Mouse (Mus musculus) CH12.LX (cell line): ENCODE measurements around the gene Safb. TPM values are rescaled to one million over a fixed set of nuclear protein-coding genes. Genes with fewer than 3 reads are reported as not detected.
A peak's percentile ranks its signal among the peaks of the same experiment; 100 is the strongest.

Experiments
- DNase-seq: peaks from one replicate; pipeline ENCODE4 v3.0.0-alpha.2; 2013; ENCODE audit errors: extremely low read depth
- H3K27ac ChIP-seq: 2 replicates; pipeline ENCODE4 v1.5.1; 2012; ENCODE audit warnings: low read depth, mild to moderate bottlenecking, control low read depth, moderate library complexity; ENCODE audit not compliant: insufficient read depth
- H3K27me3 ChIP-seq: replicated peaks from 2 replicates; pipeline ENCODE3; 2012; ENCODE audit warnings: inconsistent platforms
- H3K36me3 ChIP-seq, 2 experiments: replicated peaks in 1 of 2; 2 replicates each; pipeline versions ENCODE3 to v1.6.1; 2012; ENCODE audit warnings: inconsistent platforms in 1 of 2, low read length in 1 of 2, mild to moderate bottlenecking in 1 of 2, mixed read lengths in 1 of 2, moderate library complexity in 1 of 2; ENCODE audit not compliant: control insufficient read depth in 1 of 2, insufficient read depth in 1 of 2
- H3K4me1 ChIP-seq, 2 experiments: 2 replicates each; pipeline ENCODE4 v1.6.1; 2012; ENCODE audit warnings: inconsistent platforms in 1 of 2, moderate library complexity in 1 of 2; ENCODE audit not compliant: insufficient read depth in 2 of 2, control insufficient read depth in 1 of 2
- H3K4me2 ChIP-seq: 2 replicates; pipeline ENCODE4 v1.6.1; 2012; ENCODE audit warnings: low read depth, mild to moderate bottlenecking, control low read depth; ENCODE audit not compliant: poor library complexity, insufficient read depth, severe bottlenecking
- H3K4me3 ChIP-seq, 3 experiments: fragments of 150-350 bp in 1 of 3; sonication (generic) in 1 of 3; replicated peaks in 1 of 3; 2 replicates each; pipeline versions ENCODE3 to v1.5.1; 2011 to 2012; ENCODE audit warnings: low read depth in 2 of 3, low read length in 2 of 3, mild to moderate bottlenecking in 2 of 3, moderate library complexity in 2 of 3, control low read depth in 1 of 3, improper control_type of control experiment in 1 of 3, inconsistent platforms in 1 of 3, mixed read lengths in 1 of 3; ENCODE audit not compliant: poor library complexity in 1 of 3
- H3K79me2 ChIP-seq: replicated peaks from 2 replicates; pipeline ENCODE4 v1.6.1; 2012; ENCODE audit warnings: mild to moderate bottlenecking, moderate library complexity; ENCODE audit not compliant: control insufficient read depth, poor library complexity, insufficient read depth, severe bottlenecking; ENCODE audit errors: extremely low read depth
- H3K9ac ChIP-seq: 2 replicates; pipeline ENCODE4 v1.6.1; 2012; ENCODE audit warnings: low read depth, mild to moderate bottlenecking, control low read depth, moderate library complexity; ENCODE audit not compliant: insufficient read depth
- H3K9me3 ChIP-seq: replicated peaks from 2 replicates; pipeline ENCODE3; 2012; ENCODE audit warnings: low read length, inconsistent platforms, mixed read lengths
- BHLHE40 ChIP-seq: IDR thresholded peaks from 2 replicates; pipeline ENCODE4 v1.6.1; 2011; ENCODE audit warnings: mild to moderate bottlenecking, low read depth, low read length, improper control_type of control experiment
- CHD1 ChIP-seq: IDR thresholded peaks from 2 replicates; pipeline ENCODE4 v1.6.1; 2012; ENCODE audit warnings: low read depth, low read length, improper control_type of control experiment, inconsistent platforms
- CHD2 ChIP-seq: IDR thresholded peaks from 2 replicates; pipeline ENCODE4 v1.6.1; 2011; ENCODE audit warnings: low read length, improper control_type of control experiment
- E2F4 ChIP-seq: IDR thresholded peaks from 2 replicates; pipeline ENCODE4 v1.6.1; 2011; ENCODE audit warnings: low read depth, low read length, improper control_type of control experiment; ENCODE audit not compliant: insufficient replicate concordance
- EP300 ChIP-seq: IDR thresholded peaks from 2 replicates; pipeline ENCODE4 v1.6.1; 2011; ENCODE audit warnings: low read length, improper control_type of control experiment
- ETS1 ChIP-seq: conservative IDR thresholded peaks from 2 replicates; pipeline ENCODE4 v1.6.1; 2012; ENCODE audit warnings: low read depth, mild to moderate bottlenecking, inconsistent platforms, low read length, improper control_type of control experiment, moderate library complexity
- HCFC1 ChIP-seq: IDR thresholded peaks from 2 replicates; pipeline ENCODE4 v1.6.1; 2012; ENCODE audit warnings: low read depth, mild to moderate bottlenecking, inconsistent platforms, low read length, improper control_type of control experiment
- IRF4 ChIP-seq: IDR thresholded peaks from 2 replicates; pipeline ENCODE4 v1.6.1; 2014; ENCODE audit warnings: low read depth, mild to moderate bottlenecking, inconsistent platforms, low read length, improper control_type of control experiment
- JUND ChIP-seq: conservative IDR thresholded peaks from 2 replicates; pipeline ENCODE4 v1.6.1; 2011; ENCODE audit warnings: low read depth, low read length, improper control_type of control experiment
- MAFK ChIP-seq: IDR thresholded peaks from 2 replicates; pipeline ENCODE4 v1.6.1; 2011; ENCODE audit warnings: low read length, improper control_type of control experiment; ENCODE audit not compliant: insufficient replicate concordance
- MAZ ChIP-seq: IDR thresholded peaks from 2 replicates; pipeline ENCODE4 v1.6.1; 2012; ENCODE audit warnings: low read depth, mild to moderate bottlenecking, inconsistent platforms, low read length, improper control_type of control experiment, moderate library complexity
- MEF2A ChIP-seq: IDR thresholded peaks from 2 replicates; pipeline ENCODE4 v1.6.1; 2014; ENCODE audit warnings: low read depth, mild to moderate bottlenecking, inconsistent platforms, low read length, improper control_type of control experiment, borderline replicate concordance
- MXI1 ChIP-seq: IDR thresholded peaks from 2 replicates; pipeline ENCODE4 v1.6.1; 2011; ENCODE audit warnings: mild to moderate bottlenecking, low read depth, low read length, improper control_type of control experiment
- NELFE ChIP-seq: IDR thresholded peaks from 2 replicates; pipeline ENCODE4 v1.6.1; 2011; ENCODE audit warnings: low read depth, low read length, improper control_type of control experiment
- NRF1 ChIP-seq: IDR thresholded peaks from 2 replicates; pipeline ENCODE4 v1.6.1; 2014; ENCODE audit warnings: low read depth, mild to moderate bottlenecking, inconsistent platforms, low read length, improper control_type of control experiment, moderate library complexity
- PAX5 ChIP-seq: IDR thresholded peaks from 2 replicates; pipeline ENCODE4 v1.6.1; 2012; ENCODE audit warnings: low read length, inconsistent platforms, mixed read lengths
- POLR2AphosphoS2 ChIP-seq: IDR thresholded peaks from 2 replicates; pipeline ENCODE4 v1.6.1; 2011; ENCODE audit warnings: low read depth, low read length, improper control_type of control experiment
- SIN3A ChIP-seq: IDR thresholded peaks from 2 replicates; pipeline ENCODE4 v1.6.1; 2012; ENCODE audit warnings: low read length, improper control_type of control experiment, inconsistent platforms
- SMC3 ChIP-seq: IDR thresholded peaks from 2 replicates; pipeline ENCODE4 v1.6.1; 2011; ENCODE audit warnings: low read depth, low read length, improper control_type of control experiment
- TBP ChIP-seq: conservative IDR thresholded peaks from 2 replicates; pipeline ENCODE4 v1.6.1; 2011; ENCODE audit warnings: low read depth, low read length, improper control_type of control experiment
- TCF12 ChIP-seq: IDR thresholded peaks from 2 replicates; pipeline ENCODE4 v1.6.1; 2014; ENCODE audit warnings: low read depth, mild to moderate bottlenecking, inconsistent platforms, low read length, improper control_type of control experiment
- UBTF ChIP-seq: IDR thresholded peaks from 2 replicates; pipeline ENCODE4 v1.6.1; 2012; ENCODE audit warnings: low read depth, mild to moderate bottlenecking, inconsistent platforms, low read length, improper control_type of control experiment, moderate library complexity
- USF1 ChIP-seq: IDR thresholded peaks from 2 replicates; pipeline ENCODE4 v1.6.1; 2014; ENCODE audit warnings: low read depth, mild to moderate bottlenecking, inconsistent platforms, low read length, improper control_type of control experiment
- ZC3H11A ChIP-seq: IDR thresholded peaks from 2 replicates; pipeline ENCODE4 v1.6.1; 2012; ENCODE audit warnings: low read depth, mild to moderate bottlenecking, inconsistent platforms, low read length, improper control_type of control experiment
- ZMIZ1 ChIP-seq: IDR thresholded peaks from 2 replicates; pipeline ENCODE4 v1.6.1; 2012; ENCODE audit warnings: low read depth, mild to moderate bottlenecking, inconsistent platforms, low read length, improper control_type of control experiment
- ZNF384 ChIP-seq: IDR thresholded peaks from 2 replicates; pipeline ENCODE4 v1.6.1; 2012; ENCODE audit warnings: low read depth, low read length, improper control_type of control experiment, inconsistent platforms
- dilution Hi-C: fragments of 300-500 bp; cut with MboI; formaldehyde crosslinking; loops from 2 replicates; pipeline ENCODE4 v1.14.3; 2020; ENCODE audit warnings: low sequenced_read_pairs; ENCODE audit not compliant: extremely low pct_unique_long_range_greater_than_20kb, extremely low pct_ligation_motif_present
- in situ Hi-C: fragments of 300-500 bp; cut with MboI; formaldehyde crosslinking; loops from 3 replicates; pipeline ENCODE4 v1.14.3; 2019; ENCODE audit warnings: low sequenced_read_pairs, low pct_ligation_motif_present, low pct_unique_long_range_greater_than_20kb, mixed read lengths
- polyA plus RNA-seq: library from polyadenylated mRNA; unstranded; fragments of >175 nt; gene quantifications from 2 replicates; pipeline ENCODE4 v1.2.1, GENCODE M21; 2012; ENCODE audit warnings: low read depth; ENCODE audit not compliant: insufficient read length
- total RNA-seq, 2 experiments: library from RNA; depleted of rRNA; stranded (reverse); fragments of 300-350 nt in 1 of 2; fragments of >200 nt in 1 of 2; gene quantifications; 2 replicates each; pipeline ENCODE4 v1.2.3; 2012 to 2014

Gene Safb
- total and polyA plus RNA-seq, 3 experiments = 25.4 to 135 (median 75.9) TPM

DNA sequence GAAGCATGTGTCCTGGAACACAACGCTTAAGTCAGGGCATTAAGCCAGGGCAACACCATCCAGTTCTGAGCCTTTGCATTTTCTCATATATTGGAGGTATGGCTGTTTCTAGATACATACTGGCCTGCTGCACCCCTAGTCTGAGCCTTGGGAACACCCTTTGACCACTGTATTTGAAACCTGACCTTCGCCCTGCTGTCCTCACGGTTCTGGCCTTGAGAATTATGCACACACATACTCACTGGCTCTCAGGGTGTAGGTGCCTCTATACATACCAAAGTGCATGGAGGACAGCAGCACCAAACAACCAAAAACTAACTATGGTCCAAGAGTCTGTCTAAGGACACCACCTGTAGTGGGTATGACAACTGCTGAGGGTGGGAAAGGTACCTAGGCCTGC, 11.7 kb upstream of the Safb start:
- no peaks in the 10 kb centered on the region for H3K79me2 ChIP-seq

DNA sequence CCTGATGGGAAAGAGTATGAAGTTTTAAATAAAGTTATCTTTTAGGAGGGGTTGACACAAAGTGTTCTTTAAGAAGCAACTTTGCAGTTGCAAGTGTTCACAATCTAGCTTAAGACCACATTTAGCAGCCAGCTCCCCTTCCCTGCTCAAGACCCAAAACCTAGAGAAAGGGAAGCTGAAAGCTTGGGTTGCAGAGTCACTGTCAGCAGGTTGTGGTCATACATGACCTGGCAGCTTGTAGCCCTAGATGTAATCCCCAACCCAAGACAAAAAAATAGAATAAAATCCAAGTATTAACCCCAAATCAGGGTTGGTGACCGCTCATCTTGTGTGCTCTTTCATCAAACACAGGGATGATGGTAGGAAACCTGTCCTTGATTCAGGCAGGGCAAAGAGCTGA, 1.6 kb upstream of the Safb start:
- no peak for DNase-seq
- no peak for TF ChIP-seq MAFK
- in situ Hi-C loops (no loop called here), dilution Hi-C loops (no loop called here)
- Histone ChIP-seq H3K27ac (no peak overlapping the region), H3K9ac (peak overlapping the region; percentile 86), H3K9me3 (no peaks in the 10 kb centered on the region), H3K4me2 (peak overlapping the region; percentile 74), H3K36me3 (peaks cover 55 to 70% of the 10 kb centered on the region in 2 experiments), H3K4me1 (peaks cover 22 to 49% of the 10 kb centered on the region in 2 experiments), H3K27me3 (no peaks in the 10 kb centered on the region), H3K4me3 (peak overlapping the region; percentile 86 to 95 (median 91)), H3K79me2 (peaks cover 90% of the 10 kb centered on the region)

More for the DNA sequence above, 11.7 kb upstream of the Safb start:
- no peak for TF ChIP-seq PAX5
- no peak for TF ChIP-seq UBTF
- TF ChIP-seq SMC3 = no peak
- no peak for TF ChIP-seq USF1
- no peak for TF ChIP-seq CHD2
- no peak for TF ChIP-seq NRF1
- TF ChIP-seq ETS1 = no peak
- TF ChIP-seq CHD1 = no peak
- in situ Hi-C loops (no loop called here), dilution Hi-C loops (no loop called here)
- Histone ChIP-seq H3K27me3 (no peaks in the 10 kb centered on the region), H3K36me3 (peaks cover 87 to 93% of the 10 kb centered on the region in 2 experiments), H3K9ac (no peak overlapping the region), H3K4me1 (no peaks in the 10 kb centered on the region), H3K27ac (no peak overlapping the region), H3K4me3 (no peak overlapping the region), H3K4me2 (no peak overlapping the region), H3K9me3 (no peaks in the 10 kb centered on the region)
- no peak for DNase-seq

DNA sequence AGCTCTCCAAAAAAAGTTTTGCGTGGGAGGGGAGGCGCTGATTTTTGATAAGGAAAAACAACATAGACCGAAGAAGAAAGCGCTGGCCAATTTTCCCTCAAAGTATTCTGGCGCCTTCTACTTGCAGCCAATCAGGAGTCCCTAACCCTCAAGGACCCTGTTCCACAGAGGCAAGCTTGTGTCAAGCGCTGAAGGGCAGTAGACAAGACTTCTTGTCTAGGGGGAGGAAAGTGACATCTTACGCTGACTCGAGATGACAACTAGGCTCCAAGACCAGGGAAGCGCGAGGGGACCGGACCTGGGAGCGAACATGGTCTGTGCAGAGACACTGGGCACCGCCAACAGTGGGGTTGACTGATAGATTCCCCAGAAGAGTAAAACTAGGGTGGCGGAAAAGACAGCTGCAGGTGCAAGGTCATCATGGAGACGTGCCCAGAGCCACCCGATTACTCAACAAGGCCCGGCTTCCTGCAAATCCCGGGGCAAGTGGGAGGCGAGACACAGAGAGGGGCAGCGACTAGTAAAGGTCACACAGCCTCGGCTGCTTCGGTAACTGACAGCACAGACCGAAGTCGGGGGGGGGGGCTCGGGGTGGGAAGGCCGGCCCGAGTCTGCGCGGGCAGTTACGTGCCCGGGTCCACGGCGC, 891 bp upstream of the Safb start:
- H3K4me2 ChIP-seq = peak overlapping the region; percentile 74
- DNase-seq = peak; percentile 42
- H3K4me3 ChIP-seq = peak overlapping the region; percentile 86 to 95 (median 91)
- dilution Hi-C loops (no loop called here), in situ Hi-C loops (no loop called here)
- peak overlapping the region; percentile 86 for H3K9ac ChIP-seq
- no peaks in the 10 kb centered on the region for H3K27me3 ChIP-seq
- peaks cover 53 to 70% of the 10 kb centered on the region in 2 experiments for H3K36me3 ChIP-seq
- peaks cover 22 to 56% of the 10 kb centered on the region in 2 experiments for H3K4me1 ChIP-seq
- peak overlapping the region; percentile 82 for H3K27ac ChIP-seq
- peaks cover 93% of the 10 kb centered on the region for H3K79me2 ChIP-seq
- no peaks in the 10 kb centered on the region for H3K9me3 ChIP-seq
- no peak for TF ChIP-seq EP300
- TF ChIP-seq PAX5 = no peak
- TF ChIP-seq TCF12 = no peak
- no peak for TF ChIP-seq ZMIZ1
- TF ChIP-seq JUND = no peak
- TF ChIP-seq NELFE = no peak
- TF ChIP-seq HCFC1 = no peak
- no peak for TF ChIP-seq IRF4
- no peak for TF ChIP-seq POLR2AphosphoS2
- no peak for TF ChIP-seq ZNF384
- no peak for TF ChIP-seq BHLHE40
- TF ChIP-seq SIN3A = no peak
- TF ChIP-seq MEF2A = no peak
- no peak for TF ChIP-seq ZC3H11A
- TF ChIP-seq MXI1 = no peak; the same call in none of the 2 replicates
- no peak for TF ChIP-seq E2F4
- no peak for TF ChIP-seq TBP
- TF ChIP-seq CHD2 = no peak
- no peak for TF ChIP-seq MAZ
